Mouse (Mus musculus) c-Kit-positive CD71-positive TER-119-positive erythroid progenitor cells, embryonic 14.5 days (primary cell): ENCODE results near the gene Tmem178b.

Experiments
- DNase-seq: peaks from one replicate; pipeline ENCODE4 v3.0.0-alpha.2; 2013; ENCODE audit warnings: low spot score

Gene Tmem178b

DNA sequence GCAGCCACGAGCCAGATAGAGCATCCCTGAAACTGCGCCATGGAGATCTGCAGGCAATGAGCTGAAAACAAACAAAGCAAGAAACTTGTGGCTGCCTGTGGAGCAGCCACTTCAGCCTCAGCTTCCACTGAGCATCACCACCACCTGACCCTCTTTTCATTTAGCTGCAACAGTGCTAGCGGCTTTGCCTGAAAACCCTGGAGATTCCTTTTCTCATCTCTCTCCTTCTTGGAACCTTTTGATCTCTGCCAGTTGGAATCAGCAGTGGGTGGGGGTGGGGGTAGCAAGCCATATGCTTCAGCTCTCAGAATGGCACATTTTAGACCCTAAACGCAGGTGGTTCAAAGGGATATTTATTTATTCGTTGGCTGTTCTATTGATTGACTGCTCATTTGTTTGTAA, 218.2 kb downstream of the Tmem178b start:
- DNase-seq = no peak

DNA sequence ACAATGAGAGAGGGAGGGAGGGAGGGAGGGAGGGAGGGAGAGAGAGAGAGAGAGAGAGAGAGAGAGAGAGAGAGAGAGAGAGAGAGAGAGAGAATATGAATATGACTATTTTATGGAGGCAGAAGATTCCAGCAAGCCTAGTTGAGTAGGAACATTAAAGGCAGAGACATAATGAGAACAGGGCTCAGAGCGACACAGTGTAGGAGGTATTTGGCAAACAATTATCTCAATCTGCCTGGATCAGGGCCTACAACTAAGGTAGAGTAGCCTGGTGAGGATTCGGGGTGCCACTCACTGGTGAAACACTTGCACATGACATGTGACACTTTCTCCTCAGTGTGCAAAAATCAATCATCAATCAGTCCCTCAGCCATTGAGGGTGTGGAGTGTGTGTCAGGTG, 225.4 kb downstream of the Tmem178b start:
- DNase-seq = no peak

DNA sequence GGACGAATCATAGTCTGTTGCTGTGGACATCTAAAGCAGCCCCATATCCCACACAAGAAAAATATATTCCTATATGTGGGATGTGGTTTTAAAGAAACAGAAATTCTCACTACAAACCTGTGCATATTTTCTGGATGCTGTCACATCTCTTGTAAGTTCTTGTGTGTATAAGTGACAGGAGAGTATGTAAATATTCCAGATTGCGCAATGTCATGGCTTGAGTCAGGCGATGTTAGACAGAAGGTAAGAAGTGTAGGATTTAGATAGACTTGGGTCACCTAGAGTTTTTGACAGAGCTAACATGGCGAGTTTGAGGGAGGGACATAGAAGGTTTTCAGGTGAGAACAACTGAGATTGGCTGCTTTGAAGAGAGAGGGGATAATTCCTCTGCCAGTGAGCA, 228.7 kb downstream of the Tmem178b start:
- no peak for DNase-seq

DNA sequence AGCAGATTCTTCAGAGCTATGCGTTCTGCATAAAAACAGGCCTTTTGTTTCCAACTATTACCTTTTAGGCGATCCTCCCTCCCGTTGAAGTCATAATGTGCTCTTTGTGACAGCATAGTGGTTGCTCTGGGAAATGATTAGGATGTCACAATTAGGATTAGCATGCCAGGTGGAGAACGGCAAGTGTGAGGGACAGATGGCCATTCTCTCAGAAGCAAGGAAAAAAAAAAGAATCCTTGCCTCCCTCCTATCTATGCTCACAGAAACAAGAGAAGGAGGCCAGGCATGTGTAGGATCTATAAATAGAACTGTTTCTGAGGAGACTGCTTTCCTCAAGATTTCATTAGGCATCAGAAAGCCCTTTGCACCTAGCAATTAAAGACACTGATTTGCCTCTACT, 229.8 kb downstream of the Tmem178b start:
- DNase-seq = no peak

DNA sequence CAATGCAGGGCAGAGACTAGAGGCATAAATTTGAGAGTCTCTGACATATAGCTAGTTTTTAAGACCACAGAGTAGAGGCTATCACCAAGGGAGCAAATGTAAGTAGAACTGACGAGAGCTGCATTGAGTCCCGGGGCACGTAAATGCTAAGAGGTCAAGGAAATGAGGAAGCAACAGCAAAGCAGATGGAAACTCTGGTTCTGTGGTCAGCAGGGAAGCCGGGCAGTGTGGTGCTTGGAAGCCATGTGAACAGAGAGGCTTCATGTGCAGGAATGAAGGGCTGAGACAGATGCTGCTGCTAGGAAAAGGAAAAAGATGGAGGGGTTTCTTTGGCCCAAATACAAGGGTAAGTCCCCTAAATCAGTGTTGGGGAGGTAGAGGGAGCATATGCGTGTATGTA, 237.0 kb downstream of the Tmem178b start:
- no peak for DNase-seq

DNA sequence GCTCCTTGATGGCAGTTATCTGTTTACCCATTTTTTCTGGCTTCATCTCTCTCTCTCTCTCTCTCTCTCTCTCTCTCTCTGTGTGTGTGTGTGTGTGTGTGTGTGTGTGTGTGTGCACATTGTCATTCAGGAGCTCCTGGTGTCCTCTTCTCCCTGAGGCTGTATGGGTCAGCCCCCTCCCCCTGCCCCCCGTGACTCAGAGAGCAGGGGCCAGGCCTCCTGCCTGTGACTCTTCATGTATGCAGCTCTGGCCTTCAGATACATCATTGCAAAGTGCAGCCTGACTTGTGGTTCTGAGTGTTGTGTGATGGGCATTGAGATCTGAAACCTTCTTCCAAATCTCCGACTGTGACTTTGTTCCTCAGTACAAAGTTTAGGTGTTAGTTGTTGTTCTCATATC, 237.7 kb downstream of the Tmem178b start:
- no peak for DNase-seq

DNA sequence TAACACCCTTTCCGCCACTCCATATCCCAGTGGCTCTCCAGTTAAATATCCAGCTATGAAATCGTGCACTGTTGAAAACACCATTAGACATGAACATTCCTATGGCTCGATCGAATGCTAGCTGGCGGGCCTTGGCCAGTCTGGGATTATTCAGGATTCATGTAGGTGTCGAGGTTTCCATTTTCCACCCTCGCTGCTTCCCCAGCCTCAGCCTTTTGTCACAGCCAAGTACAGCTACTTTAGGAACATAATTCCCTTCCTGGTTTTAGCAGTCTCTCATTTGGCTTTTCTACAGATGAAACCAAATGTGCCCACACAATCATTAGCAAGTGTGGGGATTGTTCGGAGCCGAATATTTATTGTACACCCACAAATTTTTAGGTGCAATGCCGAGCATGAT, 239.4 kb downstream of the Tmem178b start:
- no peak for DNase-seq

DNA sequence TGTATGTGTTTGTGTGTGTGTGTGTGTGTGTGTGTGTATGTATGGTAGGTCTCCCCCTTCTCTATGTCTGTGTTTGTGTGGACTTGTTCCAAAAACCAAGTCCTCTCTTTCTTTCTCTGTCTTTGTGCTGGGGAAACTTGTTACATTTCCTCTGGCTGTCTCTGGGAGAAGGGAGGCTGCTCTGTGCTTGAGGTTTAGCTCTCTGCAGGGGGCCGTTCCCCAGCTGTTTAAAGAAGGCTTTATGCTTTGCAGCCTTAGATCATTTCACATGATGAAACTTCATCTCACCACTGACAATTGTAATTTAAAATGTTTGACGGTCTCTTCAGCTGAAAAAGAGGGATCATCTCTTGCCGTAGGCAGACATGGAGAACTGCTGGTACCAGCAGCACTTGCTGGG, 243.2 kb downstream of the Tmem178b start:
- no peak for DNase-seq

DNA sequence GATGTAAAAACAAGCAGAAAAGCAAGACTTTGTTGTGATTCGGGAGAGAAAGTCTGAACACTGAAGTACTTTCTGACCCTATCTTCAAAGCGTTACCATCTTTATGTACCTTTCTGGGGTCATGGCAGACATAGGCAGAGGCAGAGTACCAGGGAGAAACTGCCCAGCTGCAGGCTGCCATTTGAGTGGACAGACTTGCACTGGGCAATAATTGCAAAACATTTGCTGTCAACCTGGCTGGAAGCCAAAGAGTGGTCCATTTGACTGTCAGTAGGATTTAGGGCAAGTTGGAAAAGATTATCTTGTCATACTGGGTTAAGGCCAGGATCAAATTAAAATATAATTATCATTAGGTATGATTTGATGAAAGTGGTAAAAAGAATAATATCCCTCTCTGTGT, 247.1 kb downstream of the Tmem178b start:
- DNase-seq = no peak

DNA sequence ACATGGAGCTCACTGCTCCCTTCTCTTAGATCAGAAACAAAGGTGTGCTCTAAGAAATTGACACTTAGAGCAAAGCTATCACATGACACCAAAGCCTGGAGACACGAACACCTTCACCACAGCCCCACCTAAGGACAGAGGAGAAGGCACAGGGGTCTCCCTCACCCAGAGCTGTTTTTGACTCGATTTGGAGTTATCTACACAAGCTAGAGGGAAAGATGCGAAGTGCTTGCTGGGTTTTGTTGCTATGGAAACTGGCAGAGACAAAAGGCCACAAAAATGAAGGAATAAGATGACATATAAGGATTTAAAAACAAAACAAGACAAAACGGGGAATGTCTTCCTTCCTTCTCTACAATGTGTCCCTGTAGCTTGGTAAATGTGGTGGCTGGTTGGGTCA, 248.4 kb downstream of the Tmem178b start:
- no peak for DNase-seq

DNA sequence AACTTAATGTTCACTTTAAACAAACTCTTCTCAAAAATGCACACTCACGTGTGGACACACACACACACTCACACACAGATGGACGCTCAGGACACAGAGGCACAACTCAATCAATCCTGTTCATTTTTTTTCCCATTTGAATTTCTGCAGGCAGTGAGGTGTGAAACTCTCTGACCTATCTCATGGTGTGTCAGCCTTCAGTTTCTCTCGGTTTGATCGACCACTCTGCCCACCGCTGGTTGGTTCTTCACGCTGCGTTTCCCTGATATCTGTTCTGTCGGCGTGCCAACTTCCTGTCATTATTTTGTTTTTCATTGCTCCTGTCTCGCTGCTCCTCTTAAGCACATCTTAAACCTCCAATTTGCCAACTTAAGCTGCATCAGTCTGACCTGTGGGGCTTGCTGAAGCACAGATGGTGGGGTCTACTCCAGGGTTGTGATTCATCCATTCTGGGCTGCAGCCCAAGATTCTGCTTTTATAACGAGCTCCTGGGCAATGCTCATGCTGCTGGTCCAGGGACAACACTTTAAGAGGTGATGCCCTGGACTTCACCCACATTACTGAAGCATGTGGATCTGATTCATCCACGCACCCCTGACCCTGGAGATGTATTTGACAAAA, 250.1 kb downstream of the Tmem178b start:
- no peak for DNase-seq

DNA sequence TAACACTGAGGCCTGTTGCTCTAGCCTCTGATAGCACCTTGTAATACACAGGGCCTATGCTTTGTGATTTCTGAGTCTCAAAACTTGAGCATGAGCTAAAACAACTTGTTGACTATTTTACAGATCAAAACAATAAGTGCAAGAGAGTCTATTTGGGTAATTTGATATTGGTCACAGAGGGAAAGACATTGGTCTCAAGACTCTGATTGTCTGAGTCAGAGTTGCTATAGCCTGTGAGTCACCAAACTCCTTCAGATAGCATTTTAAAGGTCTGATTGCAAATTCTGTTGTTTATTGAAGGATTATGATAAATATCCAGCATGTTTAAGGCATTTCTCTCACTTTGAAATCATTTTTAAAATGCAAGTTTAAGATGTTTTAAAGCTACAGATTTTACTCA, 250.9 kb downstream of the Tmem178b start:
- DNase-seq = no peak

DNA sequence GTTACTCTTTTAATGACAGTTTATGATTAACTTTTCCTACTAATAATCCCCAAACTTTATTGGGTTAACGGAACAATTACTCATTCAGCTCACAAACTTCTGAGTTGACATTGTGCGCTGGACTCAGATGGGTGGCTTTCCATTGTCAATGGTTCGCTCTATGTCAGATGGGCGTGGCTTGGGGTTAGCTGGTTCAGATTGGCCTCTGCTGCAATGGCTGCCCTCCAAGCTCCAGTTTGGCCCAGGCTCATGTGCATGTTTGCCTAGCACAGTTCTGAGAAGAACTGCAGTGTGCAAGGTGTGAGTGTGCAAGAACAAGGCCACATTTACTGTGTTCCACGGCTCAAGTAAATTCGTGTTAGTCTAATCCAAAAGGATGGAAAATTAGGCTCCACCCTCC, 255.6 kb downstream of the Tmem178b start:
- DNase-seq = no peak

DNA sequence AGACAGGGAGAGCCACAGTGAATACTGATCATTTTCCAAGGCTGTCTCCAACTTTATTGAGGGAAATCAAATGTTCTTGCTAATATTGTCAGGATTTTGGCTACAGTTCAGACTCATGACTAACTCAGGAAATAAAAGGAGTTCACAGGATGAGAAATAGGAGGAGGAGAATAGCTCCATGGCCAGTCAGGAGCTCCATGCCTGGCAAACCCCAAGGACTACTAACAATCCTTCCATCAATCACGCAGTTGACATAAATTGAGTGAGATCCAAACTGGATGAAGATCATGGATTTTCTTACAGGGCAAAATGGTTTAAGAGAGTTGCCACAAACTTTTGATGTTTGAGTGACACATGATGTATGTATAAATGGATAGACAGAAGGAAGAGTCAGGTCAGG, 258.9 kb downstream of the Tmem178b start:
- no peak for DNase-seq

DNA sequence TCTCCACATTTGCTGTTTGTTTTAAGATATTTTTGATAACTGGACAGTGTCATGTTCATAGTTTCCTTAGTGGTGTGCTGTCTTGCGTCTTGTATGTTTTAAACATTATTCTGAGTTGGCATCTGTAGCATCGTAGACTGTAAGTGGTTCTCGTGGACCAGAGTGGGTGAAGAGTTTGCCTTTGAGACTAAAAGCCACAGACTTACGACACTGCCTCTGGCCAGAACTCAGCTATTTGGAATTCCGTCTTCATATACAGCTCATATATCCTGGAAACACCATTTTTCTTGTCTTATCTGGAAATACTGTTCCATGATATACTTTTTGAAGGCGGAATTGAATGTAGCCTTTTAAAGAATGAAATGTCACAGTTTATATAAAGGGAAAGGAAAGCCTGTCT, 260.4 kb downstream of the Tmem178b start:
- DNase-seq = no peak

DNA sequence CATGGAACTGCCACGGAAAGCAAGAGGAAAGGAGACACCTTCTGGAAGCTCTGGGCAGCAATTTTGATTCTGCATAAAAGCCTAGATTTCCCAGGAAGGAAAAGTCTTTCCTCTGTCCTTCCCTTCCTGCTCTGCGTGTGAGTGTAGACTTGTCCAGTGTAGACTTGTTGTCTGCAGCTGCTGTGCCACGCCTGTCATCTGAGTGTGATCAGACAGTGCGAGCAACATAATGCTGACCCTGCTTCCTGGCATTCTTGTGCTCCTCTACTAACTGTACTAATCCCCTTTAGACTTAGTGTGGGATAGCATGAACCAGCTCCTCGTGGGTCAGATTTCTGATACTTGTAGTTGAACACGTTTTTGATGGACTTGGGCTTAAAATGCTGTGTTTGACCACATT, 262.6 kb downstream of the Tmem178b start:
- DNase-seq = no peak

DNA sequence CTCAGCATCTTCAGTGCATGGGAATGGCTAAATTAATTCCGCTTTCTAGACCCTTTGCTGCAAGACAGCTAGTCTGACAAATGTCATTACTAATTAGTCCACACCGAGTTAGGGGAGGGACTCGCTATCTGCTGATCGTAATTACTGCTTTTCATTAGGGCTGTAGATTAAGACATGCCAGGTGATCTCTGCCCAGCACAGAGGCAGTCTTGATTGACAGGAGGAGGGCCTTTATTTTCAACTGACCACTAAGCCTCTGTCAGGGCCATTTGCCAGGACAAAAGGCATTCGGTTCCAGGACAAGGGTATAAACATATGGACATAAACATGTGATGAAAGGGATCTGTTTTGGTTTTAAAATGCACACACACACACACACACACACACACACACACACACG, 264.3 kb downstream of the Tmem178b start:
- DNase-seq = no peak

DNA sequence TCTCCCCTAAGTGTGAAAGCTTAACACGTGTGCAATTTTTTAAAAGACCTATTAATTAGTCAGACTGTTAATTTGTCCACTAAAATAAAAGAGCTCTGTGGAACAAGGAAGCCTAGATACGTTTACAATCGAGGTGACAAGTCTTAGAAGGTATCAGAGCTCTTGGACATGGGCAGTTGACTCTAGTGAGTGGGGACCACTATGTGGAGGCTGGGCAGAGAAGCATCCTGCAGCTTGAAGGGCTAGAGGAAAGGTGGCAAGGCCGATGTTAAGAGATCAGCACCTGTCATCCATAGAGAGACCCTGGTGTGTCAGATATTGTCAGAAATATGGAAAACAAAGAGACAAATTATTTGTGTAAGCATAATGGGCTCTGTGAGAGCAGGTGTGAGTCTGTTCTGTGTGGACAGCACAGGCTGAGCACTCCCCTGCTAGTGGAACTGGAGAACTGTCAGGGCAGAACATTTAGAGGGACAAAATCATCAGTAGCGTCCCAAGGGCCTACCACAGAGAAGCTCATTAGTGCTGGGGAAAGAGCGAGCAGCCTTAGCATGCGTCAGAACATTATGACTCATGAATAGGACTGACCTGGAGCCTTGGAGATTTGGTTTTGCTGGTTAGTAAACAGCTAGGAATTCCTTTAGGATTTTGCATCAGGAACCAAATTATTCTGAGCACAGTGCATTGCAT, 264.9 kb downstream of the Tmem178b start:
- no peak for DNase-seq

DNA sequence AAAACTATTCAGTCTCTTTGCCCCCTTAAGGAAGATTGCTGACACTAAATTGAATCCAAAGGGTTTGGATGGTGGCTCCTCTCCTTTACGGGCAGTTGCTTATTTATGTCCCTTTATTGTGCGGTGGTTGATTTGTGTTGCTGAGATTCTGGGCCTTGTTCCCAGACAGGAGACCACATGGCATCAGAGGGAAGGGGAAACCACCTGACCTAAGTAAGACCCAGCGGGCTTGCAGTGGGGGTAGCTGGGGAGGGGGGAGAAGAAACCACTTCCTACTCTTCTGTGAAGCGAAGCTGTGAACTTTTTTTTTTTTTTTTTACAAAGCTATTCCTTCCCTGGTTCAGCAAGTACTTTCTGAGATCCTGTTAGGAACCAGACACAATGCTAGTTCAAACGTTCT, 269.5 kb downstream of the Tmem178b start:
- DNase-seq = no peak

DNA sequence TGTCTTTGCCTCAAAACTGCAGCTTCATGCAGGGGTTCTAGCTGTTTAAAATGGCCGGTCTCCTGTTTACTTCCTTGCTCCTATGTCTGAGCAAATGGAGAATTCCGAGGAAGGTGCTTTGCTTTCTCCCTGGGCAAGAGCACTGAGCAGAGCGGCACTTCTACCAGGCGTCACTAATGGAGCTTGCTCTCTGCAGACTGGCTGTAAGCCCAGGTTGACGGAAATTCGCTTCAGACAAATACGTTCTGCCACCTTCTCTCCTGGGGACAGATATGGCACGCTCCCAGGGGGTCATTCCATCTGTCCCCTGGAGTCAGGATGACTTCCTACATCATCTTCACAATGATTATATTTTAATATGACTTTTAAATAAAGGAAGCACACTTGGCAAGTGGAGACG, 271.3 kb downstream of the Tmem178b start:
- DNase-seq = no peak

DNA sequence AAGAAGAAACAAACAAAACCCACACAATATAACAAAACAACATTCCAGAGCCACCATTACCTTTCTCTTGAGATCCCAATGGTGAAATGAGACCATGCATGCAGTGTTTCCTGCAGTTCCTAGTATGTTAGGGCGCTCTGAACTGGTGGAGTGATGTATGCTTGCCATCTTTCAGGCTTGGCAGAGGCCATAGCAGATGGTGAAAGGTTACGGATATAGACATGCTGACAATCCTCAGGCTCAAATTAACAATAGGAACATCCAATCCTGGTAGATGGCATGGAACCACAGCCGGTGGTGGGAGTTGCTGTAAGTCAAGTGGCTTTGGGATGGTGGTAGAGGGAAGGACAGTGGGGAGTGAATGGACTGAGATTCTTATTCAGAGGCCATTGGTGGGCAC, 272.5 kb downstream of the Tmem178b start:
- no peak for DNase-seq

DNA sequence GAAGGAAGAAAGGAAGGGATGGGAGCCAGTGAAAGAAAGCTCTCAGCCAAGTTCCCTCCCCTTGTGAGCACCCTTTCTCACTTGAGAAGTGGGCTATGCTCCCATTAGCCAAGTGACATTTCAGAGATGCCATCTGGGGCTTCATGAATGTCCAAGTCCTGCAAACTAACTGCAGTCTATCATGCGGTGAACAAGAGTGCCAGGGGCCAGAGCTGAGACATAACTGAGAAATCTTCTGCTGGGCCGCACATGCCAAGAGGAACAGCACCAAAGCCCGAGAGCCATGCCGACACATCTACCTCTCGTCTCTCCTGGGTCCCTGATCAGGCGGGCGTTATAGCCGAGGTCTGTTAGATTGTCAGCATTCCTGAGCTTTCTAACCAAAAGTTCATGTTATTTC, 279.2 kb downstream of the Tmem178b start:
- no peak for DNase-seq

DNA sequence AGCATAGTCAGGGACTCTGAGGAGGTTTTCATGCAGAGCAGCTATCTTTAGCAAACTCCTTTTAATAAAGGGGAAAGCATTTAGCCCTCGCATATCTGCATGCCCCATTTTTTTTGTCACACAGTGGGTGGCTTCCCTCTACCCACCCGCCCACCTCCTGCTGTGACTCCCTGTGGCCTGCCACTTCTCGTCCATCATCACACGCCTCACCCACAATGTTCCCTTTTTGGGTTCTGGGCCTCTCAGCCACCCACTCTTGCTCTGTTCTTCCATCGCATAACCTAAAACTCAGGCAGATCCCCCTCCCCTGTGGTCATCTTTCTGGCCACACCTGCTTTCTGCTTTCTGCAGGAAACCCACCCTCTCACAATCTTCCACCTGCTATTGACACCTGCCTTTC, 288.3 kb downstream of the Tmem178b start:
- DNase-seq = no peak

DNA sequence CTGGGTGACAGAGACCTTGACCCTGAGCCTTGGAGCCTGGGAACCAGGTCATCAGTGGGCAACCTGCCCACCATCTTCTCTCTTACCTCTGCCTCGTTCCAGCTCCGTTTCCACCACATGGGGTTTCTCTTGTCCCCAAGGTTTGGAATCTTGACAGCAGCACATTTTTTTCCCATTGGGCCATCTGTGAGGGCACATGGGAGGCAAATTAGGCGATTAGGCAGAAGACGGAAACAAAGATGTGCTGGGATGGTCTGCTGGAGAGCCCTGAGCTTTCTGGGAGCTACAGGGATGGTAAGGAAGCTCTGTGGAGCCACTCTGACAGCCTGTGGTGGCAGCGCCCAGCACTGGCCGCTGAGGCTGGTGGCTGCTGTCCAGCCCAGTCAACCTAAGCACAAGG, 300.5 kb downstream of the Tmem178b start:
- no peak for DNase-seq
